Mouse (Mus musculus) cerebellum, postnatal 25 days (tissue): ENCODE measurements at regions not wholly inside any gene's neighbourhood (a gene's known extent, or its start where the extent isn't known, plus 50 kb on each side); places are given as distances from the start of the nearest gene placed in this dataset.

ENCODE experiments used
- DNase-seq, 2 experiments: peaks; one replicate each; pipeline ENCODE4 v3.0.0; 2021; ENCODE audit warnings: mixed read lengths in 2 of 2

DNA sequence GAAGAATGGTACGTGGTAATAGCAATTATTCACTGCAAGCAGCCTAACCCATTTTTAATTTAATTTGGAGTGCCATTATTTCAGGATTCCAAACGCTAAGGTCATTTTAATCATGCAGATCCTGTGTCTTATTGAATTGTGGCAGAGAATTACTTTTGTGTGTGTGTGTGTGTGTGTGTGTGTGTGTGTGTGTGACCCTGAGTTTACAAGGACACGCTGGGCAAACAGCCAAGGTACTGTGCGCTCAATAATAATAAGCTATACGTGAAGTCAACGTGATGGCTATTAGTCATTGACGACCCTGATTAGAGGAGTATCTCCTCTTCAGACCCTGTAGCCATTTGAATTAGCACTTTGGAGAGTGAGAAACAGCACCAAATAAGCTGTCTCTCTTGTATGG, 144.1 kb downstream of the Klf7 start:
- DNase-seq: no peak

DNA sequence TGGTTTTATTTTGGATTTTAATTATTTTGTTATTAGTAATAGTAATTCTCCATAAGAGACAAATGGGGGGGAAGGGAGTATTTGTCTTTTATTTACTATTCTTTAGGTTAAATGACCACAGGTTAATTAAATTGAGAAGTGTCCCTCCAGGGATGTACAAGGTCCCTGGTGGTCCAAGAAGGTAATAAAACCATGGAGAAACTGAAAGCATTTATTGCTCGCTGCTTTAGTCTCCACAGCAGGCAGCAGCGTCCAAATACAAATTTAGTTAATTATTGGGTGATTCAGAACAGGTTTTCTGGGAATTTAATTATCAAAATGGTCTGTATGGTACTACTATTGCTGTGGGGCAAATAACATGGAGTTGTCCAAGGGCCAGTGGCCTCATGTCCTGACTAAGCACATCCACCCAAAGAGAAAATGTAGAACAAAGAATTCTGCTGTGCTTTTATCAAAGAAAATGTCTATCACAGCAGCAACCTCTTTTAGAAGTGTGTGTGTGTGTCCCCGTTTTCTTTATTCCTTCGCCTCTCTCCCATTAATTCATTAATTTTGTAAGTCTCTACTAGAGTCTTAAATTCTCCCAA, 144.7 kb downstream of the Klf7 start:
- DNase-seq: no peak

DNA sequence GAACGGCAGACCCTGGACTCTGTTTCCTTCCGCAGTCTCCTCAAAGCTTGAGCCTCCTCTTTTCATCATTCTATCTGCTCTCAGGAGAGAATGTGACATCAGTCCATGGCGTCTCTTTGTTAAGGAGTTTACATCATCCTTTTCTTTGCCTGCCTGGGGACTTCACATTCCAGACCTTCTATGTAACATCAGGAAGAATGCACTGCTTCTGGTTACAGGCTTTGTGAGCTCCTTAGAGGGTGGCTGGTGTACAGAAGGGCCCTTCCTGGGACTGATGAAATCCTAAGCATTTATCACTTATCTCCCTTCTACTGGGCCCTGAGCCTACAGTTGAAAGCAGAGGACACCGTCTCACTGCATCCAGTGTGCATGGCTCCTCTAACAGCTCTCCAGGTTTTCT, 145.2 kb downstream of the Klf7 start:
- no peak for DNase-seq

DNA sequence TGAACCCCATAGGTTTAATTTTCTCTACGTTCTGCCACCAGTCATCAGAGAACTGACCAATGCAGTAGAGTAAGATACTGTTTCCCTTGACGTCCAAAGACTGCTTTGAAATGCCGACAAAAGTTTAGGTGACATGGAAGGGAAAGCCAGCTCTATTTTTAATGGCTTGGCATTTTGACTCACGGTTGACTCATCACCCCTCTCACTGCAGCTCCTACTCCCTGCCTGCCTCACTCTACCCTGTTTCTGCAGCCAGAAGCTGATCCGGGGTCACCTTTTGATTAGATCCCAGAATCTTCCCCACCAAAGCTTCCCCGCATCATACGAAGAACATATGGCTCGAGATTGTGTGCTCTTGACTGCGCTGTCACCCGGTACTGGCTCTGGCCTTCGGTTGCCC, 154.2 kb downstream of the Klf7 start:
- DNase-seq: no peak

DNA sequence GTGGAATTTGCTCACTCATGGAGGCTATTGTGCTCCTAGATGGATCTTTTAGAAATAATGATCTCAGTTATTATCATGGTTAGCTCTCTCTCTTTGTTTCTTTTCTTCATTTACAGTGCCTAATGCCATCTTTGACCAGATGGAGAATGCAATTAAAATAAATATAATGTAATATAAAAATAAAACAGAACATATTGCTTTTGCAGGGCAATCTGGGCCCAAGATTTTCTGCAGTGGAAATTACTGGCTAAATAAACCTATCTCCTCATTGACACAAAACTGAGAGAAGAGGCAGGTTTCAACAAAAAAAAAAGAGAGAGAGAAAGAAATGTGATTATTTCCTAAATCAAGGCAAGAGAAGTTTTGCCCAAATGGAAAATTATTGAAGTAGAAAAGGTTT, 156.6 kb downstream of the Klf7 start:
- no peak for DNase-seq

DNA sequence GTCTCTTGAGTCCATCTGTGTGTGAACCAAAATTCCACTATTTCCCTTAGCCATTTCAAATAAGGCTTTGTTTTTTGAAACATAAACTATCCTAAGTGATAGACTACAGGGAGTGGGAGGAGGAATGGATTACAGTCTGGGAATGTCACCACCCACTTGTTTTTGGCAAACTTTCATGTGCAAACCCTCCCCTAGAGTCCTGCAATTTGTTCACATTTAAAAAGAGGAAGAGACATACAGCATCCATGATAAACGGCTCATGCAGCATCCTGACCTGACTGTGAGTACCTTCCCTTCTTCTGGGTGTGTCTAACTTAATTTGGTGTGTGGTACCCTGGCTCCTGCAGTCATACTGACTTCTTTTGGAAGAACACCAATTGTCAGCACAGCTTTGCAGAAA, 157.6 kb downstream of the Klf7 start:
- no peak for DNase-seq

DNA sequence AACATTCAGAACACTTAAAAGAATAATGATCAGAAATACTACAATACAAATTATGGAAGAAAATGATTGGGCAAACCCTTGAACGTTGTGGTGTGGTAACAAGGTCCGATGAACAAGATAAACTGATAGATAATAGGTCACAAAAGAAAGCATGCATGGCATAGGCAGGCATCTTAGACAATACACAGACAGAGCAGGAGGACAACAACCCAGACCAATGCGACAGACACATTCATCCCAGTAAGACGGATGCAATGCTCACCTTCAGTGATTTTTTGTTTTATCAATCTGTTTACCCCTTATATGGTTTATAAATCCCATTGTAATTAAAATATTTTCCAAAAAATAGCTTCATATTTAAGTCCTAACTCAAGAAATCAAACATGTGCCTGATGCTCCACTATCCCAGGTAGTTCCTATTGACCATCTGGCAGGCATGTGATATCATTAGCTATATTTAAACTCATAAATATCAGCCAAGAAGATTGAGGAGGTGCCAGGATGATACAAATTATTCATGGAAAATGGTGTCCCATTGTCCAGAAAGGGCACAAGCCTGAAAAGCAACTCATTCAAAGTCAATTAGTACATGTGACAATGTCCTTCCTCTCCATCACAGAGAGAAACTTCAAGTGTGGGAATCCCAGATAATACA, 166.3 kb downstream of the Klf7 start:
- peak; percentile 51 to 53 for DNase-seq

DNA sequence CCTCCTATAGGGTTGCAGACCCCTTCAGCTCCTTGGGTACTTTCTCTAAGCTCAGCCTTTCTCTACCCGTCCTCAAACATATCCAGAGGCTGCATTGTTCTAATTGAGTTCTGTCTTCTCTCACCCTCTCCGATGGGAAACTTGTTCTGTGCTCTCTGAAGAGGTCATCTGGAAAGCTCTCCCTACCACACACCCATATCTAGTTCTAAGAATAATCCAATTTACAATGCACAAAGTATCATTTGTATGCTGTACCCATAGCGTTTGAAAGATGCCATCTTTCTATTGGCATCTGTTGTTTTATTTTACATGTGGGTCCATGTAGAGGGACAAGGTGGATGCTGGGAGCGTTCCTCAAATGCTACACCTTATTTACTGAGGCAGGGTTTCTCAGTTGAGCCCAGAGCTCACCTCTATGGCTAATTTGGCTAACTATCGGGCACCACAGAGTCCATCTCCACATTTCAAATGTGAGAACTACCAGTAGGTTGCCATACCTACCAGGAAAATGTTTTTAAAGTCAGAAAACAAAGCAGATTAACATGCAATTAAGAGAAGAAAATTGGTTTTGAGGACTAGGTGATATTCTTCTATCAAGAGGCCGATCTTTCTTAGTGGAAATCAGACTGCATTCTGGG, 167.1 kb downstream of the Klf7 start:
- DNase-seq: no peak

DNA sequence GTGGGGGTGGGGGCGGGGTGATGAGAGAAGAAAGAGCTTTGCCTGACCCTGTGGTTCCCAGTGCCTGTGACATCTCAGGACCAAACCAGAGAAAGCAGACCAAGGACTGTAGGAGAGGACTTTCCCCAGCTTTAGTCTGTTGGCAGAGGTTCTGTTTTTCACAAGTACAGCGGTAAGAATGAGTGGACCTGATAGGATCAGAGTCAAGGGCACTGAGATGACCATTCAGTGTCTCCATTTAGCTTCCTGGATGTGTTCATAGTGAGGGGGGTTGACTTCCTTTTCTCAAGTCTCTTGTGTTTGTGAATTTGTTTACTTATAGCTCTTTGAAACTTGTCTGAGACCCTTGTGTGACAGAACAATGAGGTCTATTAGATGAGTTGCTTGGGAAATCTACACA, 167.9 kb downstream of the Klf7 start:
- no peak for DNase-seq

DNA sequence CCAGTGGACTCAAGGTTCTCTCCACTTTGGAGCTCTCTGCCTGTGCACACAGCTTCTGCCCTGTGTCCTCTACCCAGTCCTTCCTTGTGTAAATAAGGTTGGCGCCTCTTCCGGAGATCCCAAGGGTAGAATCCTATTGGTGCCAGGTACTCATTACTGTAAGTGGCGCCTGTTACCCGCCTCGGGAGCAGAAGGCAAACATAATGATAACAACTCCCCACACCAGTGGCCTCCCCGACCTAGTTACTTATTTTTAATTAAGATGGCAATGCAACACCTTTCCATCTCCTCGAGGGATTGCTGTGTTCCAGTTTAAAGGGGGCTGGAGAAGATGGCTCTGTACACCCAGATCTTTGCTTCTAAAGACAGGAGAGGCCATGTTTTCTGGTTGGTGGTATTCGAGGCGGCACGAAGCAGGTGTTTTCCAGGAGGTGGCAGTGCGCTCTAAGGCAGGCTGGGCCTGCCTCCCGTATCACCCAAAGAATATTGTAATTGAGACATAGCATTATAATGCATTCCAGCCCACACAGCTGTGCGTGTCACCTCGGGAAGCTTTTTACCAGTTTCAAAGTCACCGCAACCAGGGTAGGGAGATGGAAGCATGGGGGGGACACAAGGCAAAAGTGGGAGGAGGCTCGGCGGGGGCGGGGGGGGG, 168.7 kb downstream of the Klf7 start:
- peak; percentile 63 to 72 for DNase-seq

DNA sequence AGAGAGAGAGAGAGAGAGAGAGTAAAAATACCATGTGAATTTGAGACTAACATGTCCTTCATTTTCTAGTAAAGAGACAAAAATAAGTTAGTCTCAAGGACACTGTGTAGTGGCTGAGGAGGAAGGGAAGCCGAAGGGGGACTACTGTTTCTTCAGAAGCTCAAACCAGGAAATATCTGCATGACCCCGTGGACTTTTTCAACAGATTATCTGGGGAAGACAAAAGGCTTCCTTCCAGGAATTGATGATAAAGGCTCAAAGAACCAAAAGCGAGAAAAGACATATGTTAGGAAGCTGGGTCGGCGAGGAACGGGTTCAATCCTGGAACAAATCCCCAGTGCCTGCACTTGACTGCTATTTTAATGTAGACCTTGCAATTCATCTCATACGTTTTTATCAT, 170.4 kb downstream of the Klf7 start:
- no peak for DNase-seq

DNA sequence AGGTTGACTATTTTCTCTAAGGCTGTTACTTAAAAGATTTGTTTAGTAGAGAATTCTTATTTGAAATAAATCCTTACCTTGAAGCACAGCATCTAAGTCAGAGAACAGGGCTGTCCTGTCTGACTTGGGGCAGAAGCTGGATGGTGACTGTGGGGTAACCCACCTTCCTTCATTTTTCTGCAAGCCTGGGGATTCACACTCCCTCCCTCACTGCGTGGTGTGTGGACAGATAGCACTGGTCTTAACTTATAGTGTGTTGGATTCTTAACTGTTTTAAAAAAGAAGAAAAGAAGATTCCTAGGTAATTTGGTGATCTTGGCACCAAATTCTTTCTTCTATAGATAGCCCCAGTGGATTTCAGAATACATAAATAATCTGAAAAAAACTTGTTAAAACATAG, 174.8 kb downstream of the Klf7 start:
- no peak for DNase-seq

DNA sequence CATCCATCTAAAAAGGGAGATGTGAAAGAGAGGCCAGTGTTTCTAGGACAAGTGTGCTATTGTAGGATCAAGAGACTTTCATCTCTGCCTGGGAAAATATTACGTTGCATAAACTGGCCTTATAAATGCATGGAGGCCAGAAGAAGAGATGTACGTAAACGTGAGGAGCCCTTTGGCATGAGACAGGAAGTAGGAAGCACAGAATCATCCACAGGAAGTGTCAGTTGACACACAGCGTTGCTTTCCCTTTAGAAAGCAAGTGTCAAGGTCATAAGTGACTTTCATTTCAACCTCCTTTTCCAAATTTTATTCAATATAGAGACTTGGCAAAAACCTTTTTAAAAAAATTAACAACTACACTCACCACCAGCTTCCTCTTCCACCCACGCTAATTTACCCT, 175.2 kb downstream of the Klf7 start:
- DNase-seq: no peak

DNA sequence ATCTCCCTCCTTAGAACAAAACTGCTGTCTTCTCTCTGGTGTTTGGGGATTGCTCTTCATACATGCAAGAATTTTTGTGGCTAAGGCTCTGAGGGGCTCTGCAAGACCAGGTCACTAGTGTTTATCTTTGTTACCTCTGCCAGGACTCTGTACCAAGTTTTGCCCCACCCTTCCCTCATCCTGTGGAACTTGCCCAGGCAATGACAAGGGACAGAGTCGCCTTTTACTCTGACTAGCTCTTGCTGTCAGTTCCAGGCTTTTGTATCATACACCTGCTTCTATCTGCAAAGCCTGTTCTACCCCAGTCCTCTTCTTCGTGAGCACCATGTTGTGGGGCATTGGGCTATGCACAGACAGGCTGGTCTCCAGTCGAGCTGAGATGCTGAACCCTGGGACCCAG, 175.7 kb upstream of the 4933402D24Rik start:
- no peak for DNase-seq

DNA sequence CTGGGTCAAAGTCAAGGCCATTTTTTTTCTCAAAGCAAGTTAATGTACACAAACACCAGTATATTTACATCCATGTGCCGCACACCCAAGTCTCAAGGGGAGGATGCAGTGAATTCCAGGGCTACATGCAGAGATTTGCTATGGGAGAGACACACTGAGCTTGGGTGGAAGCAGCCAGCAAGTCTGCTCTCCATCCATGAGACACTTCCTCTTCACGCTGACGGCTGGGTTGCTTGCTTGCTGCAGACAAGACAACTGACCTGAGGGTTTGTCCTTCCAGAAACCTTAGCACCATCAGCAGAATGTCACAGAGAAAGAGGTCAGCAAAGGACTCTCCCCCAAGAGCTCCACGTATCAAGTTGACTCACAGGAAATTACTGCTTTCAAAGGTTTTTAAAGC, 169.3 kb upstream of the 4933402D24Rik start:
- no peak for DNase-seq

DNA sequence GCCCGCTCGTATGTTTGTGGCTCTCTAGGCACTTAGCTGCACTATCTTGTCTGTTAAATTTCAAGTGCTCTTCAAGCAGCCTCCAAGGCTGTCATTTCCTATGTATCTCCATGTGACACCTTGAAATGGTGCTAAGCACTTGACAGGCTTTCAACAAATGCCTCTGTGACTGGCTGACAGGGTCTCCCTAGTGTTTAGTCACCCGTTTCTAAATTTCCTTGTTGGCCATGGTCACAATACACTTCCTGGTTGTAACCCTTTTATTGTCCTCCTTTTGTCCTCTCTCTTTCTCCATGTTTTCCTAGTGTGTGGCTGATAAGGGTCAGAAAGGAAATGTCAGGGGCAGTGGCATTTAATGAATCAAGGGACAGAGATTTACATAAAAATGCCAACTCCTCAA, 168.4 kb upstream of the 4933402D24Rik start:
- DNase-seq: no peak

DNA sequence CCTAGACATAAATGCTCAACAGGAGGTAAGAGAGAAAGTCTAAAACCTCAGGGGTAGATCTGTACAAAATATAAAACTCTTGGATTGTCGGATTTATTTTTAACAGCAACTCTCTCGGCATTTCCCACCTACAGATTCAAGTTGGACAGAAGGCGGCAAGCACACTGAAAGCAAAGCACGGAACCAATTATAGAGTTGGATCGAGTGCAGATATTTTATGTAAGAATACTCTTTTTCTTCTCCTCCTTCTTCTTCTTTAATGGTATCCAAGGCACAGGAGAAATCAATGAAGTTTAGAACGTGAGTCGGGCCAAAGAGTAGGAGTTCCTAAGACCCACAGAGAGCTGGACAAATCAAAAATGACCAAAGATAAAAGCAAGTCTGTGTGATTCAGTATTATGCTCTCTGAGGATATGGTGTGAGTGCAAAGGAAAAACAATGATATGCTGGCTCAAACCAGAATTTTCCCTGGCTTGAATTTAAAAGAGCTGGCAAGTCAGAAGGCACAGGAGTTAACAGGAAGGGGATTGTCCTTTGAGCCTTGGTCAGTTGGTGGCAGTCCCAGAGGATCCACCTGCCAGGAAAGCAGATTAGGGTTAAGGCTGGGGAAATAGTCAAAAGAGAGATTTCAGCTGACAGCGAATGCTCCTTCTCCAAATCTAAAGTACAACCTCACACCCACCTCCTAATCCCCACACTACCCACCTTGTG, 165.7 kb upstream of the 4933402D24Rik start:
- DNase-seq: no peak

DNA sequence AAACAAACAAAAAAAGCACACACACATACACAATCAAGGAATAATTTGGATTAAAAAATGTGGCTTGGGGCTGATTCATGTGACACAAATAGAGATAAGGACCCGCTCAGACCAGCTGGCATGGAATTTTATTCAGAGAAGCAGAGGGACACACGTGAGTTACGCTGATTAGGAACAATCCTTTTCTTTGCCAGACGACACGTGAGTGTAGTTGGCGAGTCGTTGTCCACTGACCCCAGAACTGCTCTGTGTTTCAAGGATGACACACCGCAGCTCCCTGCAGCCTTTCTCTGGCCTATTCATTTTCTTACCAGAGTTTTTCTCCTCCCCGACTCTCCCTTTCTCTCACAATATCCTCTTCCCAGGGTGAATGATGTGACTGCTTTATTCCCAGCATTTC, 163.4 kb upstream of the 4933402D24Rik start:
- DNase-seq: no peak

DNA sequence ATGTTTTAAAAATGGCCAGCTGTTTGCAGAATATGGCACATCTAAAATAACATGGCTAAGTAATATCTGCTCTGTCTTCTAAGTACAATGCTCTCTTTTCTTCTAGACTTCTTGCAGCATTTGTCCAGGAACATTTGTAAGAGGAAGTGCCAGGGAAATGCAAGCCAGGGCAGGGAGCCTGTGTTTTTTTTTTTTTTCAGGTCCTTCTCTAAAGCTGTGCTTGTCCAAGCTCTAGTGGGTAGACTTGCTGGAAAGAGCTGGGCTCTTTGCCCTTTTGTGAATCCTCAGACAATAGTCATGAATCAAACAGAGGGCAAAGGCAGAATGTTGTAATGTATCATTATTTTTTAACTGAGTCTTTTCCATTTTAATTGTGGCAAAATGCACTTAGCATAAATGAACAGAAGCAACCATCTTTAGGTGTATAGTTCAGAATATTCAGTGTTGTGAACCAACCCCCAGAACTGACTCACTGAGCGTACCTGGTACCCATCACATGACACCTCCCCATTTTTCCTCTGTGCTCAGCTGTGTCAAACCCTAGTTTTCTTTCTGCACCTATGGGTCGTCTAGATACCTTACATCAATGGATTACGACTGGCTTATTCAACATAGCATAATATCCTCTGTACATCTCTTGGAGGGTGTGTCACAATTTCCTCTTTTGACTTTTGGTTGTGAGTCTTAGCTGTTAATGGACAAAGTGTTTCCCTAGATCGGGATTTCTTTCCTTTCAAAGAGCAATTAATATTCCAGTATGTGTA, 160.5 kb upstream of the 4933402D24Rik start:
- peak; percentile 46 to 64 for DNase-seq

DNA sequence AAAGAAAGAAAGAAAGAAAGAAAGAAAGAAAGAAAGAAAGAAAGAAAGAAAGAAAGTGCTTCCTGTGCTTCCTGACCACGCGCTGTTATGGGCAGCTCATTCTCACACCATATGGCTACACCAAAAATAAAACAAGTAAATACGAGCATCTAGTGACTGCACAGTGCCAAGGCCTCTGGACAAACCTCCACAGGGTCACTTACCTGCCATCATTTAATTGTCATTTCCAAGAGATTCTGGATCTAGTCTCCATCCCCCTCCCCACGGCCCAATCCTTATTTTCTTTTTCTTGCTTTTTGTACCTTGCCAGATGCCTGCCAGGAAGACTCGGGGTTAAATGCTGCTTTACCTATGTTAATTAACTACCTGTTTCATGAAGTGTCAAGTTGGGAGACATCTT, 159.8 kb upstream of the 4933402D24Rik start:
- DNase-seq: peak; percentile 58 to 62

DNA sequence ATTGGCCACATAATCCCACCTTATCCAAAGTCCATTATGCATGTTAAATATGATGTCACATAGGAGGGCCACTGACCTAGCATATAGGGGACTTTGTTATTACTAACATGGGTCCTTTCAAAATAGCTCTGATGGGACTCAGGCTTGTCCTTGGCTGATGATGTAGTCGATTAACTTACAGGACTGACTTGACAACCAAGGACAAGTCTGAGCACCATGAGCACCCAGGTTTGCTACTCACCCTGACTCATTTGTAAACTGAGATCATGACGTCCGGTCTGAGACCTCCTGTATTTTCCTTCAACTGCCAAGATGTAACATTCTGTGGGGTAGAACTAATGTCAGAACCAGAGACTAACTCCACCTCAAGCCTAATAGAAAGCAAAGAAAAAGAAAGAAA, 159.3 kb upstream of the 4933402D24Rik start:
- DNase-seq: peak in 1 of 2 experiments; percentile 25

DNA sequence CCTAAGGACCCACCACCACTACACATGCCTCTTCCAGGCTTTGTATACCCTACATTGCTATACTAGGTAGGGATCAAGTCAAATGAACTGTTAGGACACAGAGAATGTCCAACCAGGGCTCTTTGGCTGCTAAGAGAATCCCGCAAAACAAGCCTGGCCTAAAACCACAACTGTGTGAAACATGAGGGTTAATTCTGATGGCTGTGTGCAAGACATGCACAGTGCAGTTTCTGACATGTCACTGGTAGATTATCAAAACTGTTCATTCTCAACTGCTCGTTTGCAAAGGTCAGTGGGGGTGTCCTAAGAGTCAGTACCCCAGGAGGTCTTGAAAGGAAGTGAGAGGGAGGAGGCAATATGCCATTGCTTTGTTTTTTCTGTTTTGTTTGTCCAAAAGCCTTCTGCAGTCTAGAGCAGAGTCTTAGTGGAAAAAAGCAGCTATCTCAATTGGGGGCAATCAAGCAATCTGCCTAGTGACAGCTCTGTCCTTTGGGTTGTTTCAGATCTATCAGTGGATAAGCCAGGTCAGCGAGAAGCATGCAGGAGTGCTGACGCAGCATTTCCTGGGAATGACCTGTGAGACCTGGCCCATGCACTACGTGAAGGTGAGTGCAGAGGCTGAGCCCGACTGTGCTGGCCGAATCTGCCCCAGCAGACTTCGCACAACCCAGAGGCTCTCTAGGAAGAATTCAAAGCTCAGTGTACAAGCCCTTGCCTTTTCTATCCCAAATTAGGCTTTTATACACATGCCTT, 151.3 kb upstream of the 4933402D24Rik start:
- no peak for DNase-seq
